Mouse (Mus musculus) cerebellum, adult 11-12 months (tissue): ENCODE measurements around the gene 4932438H23Rik.

Experiments
- DNase-seq: peaks from one replicate; pipeline ENCODE4 v3.0.0; 2022

The 4932438H23Rik gene

DNA sequence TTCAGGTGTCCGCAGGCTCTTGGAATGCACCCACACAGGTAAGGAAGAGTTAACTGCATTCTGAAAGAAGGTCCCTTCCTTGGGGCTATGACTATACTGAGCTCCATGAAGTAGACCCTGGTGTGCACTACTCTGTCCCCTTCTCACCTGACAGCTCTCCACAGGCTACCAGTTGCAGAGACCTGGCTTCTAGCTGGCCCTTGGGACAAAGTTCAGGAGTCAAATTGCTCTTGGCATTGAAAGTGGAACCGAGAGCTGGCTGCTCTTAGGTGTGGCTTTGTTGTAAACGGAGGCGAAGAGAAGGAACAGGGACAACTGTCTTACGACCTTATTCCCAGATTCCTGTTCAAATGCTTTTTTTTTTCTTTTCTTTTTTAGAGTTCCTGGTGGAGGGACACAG, 39.8 kb downstream of the 4932438H23Rik start:
- DNase-seq = no peak

DNA sequence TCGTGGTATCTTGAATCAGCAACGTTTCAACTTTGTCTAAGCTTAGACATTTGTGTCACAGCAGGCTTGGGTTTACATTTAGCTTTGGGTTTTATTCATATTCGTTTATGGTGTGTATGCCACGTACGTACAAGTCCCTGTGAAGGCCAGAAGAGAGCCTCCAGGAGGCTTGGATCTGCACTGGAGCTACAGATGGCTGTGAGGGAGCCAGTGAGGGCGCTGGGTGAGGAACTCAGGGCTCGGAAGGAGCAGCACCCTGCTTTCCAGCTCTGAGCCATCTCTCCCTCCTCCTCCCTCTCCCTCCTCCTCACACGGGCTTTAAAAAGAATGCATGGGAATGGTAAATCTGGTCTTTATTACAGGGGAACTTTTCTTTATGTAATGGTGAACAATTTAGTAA, 41.3 kb downstream of the 4932438H23Rik start:
- DNase-seq = no peak

DNA sequence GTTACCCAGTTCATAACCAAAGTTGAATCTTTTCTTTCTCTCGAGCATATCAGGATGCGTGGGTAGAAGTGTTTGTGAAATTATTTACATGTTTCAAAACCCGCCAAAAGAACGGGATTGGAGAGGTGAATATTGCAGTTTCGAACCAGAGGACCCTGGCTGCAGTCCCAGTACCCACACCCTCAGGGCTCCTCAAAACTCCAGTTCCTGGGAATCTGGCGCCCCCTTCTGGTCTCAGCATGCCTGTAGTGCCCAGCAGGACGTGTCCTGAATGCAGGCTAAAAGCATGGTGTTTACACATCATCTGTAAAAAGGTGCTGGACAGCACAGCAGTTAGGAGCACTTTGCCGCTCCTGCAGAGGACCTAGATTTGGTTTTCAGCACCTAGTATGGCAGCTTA, 49.4 kb downstream of the 4932438H23Rik start:
- DNase-seq = peak; percentile 61

DNA sequence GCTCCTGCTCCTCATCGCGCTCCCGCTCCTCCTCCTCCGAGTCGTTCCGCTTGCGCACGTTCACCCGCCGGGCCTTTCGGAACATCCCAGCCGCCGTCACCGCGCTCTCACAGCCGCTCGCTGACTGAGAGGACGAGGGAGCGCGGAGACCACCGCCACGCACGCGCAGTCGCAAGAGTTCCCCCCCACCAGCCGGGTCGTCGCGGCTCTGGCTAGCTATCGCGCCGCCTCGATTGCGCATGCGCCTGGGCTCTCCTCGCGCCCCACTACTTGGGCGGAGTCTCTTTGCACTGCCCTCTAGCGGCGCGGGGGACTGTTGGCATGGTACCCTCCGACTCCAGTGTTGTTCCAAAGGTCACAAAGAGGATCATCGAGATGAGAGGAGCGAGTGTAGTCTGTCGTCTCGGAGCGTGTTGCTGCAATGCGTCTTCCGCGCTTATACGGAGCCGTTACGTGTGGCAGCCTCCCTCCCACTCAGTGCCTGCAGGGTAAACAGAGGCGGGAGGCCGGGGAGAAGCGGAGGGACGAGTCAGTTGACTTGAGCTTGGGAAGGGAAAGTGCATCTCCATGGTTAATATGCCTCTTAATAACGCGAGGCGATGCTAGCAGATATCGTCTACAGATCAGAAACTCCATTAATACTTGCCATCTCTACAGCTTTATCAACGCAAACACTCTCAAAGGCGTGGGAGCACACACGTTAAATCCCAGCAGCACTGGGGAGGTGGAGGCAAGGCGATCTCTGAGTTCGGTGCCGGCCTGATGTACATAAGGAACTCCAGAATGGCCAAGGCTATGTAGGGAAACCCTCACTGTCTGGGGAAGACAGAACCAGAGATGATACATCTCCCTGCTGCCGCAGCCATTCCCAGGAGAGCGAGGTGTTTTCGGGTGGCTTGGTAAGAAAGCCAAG, 50.4 kb downstream of the 4932438H23Rik start, which contains the start of gene Paxbp1:
TSS of gene Paxbp1 (minus strand) at position 274 of the 913 bp plus-strand sequence.
- DNase-seq = peak; percentile 99

- DNase-seq = peak; percentile 66
Observed at GRCm38 (mm10) chr16:91043461-91044248, 51.3 kb downstream of the 4932438H23Rik start.

GRCm38 (mm10) chr16:91042640-91043039, 52.3 kb downstream of the 4932438H23Rik start:
- no peak for DNase-seq

DNA sequence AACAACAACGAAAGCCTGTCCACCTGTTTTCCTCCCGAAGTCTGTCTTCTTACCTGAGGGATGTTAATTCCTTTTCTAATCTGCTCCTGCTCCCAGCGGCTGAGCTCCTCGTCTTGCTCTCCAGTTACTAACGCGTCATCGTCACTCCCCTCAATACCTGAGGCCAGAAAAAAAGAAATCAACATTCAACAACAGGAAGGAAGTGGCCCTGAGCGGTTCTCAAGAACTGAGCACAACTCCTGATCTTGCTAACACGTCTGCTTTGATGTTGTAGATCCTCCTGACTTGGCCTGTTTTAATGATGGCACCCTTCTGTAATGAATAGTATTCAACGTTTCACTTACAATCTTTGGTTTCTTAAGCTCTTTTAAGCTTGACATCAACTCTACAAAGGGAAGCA, 59.1 kb downstream of the 4932438H23Rik start:
- DNase-seq = no peak

GRCm38 (mm10) chr16:91030751-91031150, 64.2 kb downstream of the 4932438H23Rik start:
- no peak for DNase-seq

GRCm38 (mm10) chr16:91029901-91030300, 65.0 kb downstream of the 4932438H23Rik start:
- DNase-seq = no peak

DNA sequence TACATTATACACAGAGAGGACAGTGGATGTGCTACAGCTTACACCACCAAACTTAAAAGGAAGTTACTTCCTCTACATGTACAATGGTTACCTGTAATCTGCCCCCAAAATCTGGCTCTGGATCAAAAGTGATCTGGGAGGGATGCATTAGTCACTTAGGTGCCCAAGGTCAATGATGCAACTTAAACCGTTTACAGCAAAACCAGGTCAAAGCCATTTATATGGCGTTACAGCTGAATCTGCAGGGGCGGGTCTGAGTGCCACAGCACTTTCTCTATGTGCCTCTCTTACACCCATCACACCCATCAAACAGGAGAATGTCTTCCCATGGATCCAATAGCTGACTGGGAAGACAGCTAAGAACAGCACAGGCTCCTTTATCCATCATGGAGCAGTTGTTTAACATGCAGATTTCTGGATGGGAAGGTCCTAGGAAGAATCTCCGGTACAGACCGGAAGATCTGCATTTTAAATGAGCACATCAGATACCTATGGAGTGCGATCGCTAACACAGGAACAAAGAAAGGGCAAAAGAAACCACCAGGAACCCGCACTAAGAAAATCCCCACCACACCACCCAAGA, 65.7 kb downstream of the 4932438H23Rik start:
- DNase-seq = no peak

- DNase-seq = no peak
Observed at GRCm38 (mm10) chr16:91026290-91026689, 68.6 kb downstream of the 4932438H23Rik start.

DNA sequence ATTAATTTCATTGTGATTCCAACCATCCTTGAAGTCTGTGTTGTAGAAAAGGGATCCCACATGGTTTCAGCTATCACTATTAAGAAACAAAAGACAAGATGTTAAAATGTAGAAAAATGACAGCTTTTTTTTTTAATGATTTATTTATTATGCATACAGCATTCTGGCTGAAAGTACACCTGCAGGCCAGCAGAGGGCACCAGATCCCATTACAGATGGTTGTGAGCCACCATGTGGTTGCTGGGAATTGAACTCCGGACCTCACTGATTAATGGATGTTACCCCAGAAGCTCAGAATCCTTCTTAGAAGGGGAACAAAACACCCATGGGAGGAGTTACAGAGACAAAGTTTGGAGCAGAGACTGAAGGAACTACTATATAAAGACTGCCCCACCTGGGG, 71.5 kb downstream of the 4932438H23Rik start:
- no peak for DNase-seq

DNA sequence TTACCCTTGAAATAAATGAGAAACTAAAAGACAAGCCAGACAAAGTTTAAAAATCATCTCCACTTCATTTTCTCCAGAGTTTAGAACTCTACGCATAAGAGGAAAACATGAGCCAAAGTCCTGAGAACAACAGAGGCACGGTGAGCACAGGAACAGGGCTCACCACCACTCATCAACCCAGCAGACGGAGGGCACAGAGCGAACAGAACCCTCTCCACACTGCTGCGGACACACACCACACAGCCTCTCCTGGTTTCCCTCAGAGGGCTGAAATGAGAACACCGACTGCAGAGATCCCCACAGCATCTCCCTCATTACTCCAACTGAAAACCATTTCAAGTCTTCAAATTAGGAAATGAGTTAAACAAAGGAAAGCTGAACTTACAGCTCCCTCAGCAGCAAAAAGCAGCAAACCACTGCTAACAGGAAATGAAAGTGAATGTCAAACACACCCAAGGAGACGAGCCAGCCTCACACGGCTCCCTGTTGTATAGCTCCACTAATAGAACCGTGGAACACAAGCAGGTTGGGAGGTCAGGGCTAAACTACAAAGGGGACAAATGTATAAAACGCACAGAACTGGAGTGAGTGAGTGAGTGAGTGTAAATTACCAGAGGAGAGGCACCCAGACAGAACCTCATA, 74.0 kb downstream of the 4932438H23Rik start:
- DNase-seq = no peak

DNA sequence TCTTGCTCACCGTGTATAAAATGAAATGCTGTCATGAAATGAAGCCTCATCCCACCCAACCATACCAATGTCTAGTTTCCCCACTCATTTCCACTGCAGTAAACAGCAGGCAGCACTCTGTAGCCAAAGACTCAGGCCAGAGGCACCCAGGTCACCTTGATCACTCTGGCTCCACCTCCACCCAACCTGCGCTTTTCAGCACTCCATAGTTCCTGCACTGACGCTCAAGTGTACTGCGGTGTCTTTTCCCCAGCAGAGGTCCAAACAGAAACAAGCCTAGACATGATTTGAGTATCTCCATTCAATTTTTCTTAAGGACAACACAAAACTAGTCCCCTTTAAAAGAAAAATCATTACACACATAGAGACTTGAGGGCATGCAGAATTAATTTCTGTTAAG, 75.4 kb downstream of the 4932438H23Rik start:
- DNase-seq = no peak

DNA sequence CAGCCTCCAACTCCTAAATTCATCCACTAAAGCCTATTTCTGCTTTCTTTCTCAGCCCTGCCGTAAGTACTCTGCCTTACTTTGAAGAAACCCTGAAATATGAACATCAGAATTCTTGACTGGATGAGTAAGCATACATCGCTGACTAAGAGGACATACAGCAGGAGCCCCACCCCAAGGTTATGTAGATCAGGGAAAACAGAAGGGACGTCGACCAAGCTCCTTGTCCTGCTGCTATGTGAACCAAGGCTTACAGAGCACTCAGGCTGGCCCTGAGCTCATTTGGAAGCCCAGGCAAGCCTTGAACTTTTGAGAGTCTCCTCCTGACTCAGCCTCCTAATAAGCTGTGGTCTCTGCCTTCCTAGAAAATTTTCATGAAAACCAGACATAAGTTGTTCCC, 79.2 kb downstream of the 4932438H23Rik start:
- no peak for DNase-seq

GRCm38 (mm10) chr16:91011847-91012246, 83.1 kb downstream of the 4932438H23Rik start:
- no peak for DNase-seq

- DNase-seq = peak; percentile 95
Observed at GRCm38 (mm10) chr16:91011021-91011683, 83.8 kb downstream of the 4932438H23Rik start, which contains the start of gene Synj1. Gene Synj1 (minus strand): TSS chr16:91011308.

DNA sequence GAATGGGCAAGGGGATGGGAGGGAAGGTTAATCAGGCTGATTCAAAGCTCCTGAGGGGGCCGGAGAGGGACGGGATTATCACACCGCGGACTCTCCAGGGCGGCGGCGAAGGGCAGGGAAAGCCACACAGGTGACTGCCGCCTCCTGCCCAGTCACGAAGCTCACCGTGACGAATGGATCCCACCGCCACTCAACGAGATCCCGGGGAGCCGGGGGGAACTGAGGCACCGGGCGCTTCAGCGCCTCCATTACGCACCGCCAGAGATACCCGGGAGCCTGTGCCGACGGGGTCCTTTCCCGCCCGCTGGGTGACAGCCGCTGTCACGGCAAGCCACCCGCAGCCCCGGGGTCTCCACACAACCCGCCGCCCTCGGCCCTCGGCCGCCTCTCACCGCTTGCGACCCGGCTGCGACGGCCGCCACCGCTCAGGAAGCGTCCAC, 84.3 kb downstream of the 4932438H23Rik start:
- no peak for DNase-seq

DNA sequence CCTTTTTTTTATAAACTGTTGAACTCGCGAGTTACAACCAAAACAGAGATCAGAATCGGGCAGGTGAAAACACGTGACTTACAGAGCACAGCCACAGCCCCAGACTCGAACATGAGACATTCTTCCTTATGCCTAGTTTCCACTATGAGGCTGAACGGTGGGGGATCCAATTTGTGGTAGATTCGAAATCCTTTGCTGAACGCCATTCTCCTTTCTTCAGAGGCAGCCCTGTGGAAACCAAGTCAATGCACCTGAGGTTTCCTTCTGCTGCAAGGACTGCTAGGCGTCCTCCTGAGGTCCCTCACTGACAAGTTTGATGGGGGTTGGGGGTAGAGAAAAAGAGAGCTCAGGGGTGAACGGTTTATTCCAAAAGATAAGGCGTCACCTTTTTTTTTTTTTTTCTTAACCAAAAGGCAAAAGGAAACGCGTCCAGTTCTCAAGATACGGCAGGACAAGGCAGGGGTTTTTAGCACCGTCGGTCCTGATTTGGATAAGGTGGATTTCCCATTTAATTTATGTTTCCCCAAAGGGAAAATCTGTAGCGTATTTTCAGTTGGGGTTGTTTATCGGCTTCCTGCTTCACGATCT, 84.9 kb downstream of the 4932438H23Rik start:
- peak; percentile 29 for DNase-seq

DNA sequence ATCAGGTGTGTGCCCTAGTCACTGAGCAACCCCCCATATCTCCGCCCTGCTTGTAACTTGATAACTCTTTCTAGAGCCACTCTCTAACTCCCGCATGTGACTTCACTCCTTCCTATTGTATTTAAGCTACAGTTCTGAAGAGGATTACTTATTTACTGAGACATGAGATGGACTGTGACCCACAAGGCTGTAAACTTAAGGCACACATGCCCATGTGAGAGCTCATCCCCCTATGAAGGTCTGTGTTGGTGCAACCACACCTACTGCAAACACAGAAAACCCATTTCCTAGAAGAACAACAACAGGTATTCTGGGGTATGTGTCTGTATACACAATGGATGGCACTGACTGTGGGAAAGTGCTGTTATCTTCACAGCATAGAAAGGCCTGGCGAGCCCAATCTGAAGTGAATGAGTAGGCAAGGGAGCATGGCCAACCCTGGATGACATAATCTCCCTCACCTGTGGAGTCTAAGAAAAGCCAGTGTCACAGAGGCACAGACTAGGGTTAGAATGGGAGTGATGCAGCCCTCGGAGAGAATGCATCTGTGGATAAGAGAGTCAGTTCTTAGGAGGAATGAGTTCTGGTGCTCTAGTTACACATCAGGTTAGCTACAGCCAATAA, 89.9 kb downstream of the 4932438H23Rik start:
- no peak for DNase-seq
